Mouse (Mus musculus) embryonic facial prominence, embryonic 11.5 days (tissue): ENCODE results near the gene Pa2g4. TPM values are rescaled to one million over a fixed set of nuclear protein-coding genes. Genes with fewer than 3 reads are reported as not detected.
"Not testable (repeated sequence)": the region's sequence is repeated elsewhere in the genome, so short reads cannot be mapped to it uniquely, and the experiment has no call there.

Experiments used
- ATAC-seq: fragments of 200-750 bp; cut with Nextera tagmentation; replicated peaks from 2 replicates; pipeline ENCODE4 v1.8.0; 2017; ENCODE audit warnings: low read depth; ENCODE audit not compliant: insufficient number of reproducible peaks, low FRiP score, low TSS enrichment
- DNase-seq: peaks from one replicate; pipeline ENCODE4 v3.0.0-alpha.2; 2015; ENCODE audit warnings: low spot score
- H3K27ac ChIP-seq: fragments of 300-500 bp; sonication (generic); replicated peaks from 2 replicates; pipeline ENCODE4 v1.5.1; 2014; ENCODE audit warnings: mild to moderate bottlenecking, low read depth, low read length, control low read depth
- H3K27me3 ChIP-seq: fragments of 300-500 bp; sonication (generic); 2 replicates; pipeline ENCODE4 v1.6.1; 2014; ENCODE audit warnings: mild to moderate bottlenecking, low read length, moderate library complexity, mixed read lengths; ENCODE audit not compliant: control insufficient read depth, insufficient read depth
- H3K36me3 ChIP-seq: fragments of 300-500 bp; sonication (generic); replicated peaks from 2 replicates; pipeline ENCODE4 v1.6.1; 2014; ENCODE audit warnings: low read depth, mild to moderate bottlenecking, low read length, moderate library complexity, mixed read lengths; ENCODE audit not compliant: control insufficient read depth, insufficient read depth
- H3K4me1 ChIP-seq: fragments of 300-500 bp; sonication (generic); 2 replicates; pipeline ENCODE4 v1.6.1; 2014; ENCODE audit warnings: low read length, mixed read lengths; ENCODE audit not compliant: control insufficient read depth, insufficient read depth
- H3K4me2 ChIP-seq: fragments of 300-500 bp; sonication (generic); 2 replicates; pipeline ENCODE4 v1.6.1; 2014; ENCODE audit warnings: low read depth, mild to moderate bottlenecking, control low read depth, low read length, moderate library complexity
- H3K4me3 ChIP-seq: fragments of 300-500 bp; sonication (generic); 2 replicates; pipeline ENCODE4 v1.5.1; 2014; ENCODE audit warnings: low read depth, low read length, control low read depth
- H3K9ac ChIP-seq: fragments of 300-500 bp; sonication (generic); replicated peaks from 2 replicates; pipeline ENCODE4 v1.6.1; 2014; ENCODE audit warnings: mild to moderate bottlenecking, control low read depth, low read length
- H3K9me3 ChIP-seq: fragments of 300-500 bp; sonication (generic); replicated peaks from 2 replicates; pipeline ENCODE4 v1.6.1; 2016; ENCODE audit warnings: mild to moderate bottlenecking, low read length, inconsistent platforms, mixed read lengths; ENCODE audit not compliant: control insufficient read depth
- WGBS: fragments of 180-500 bp; shearing (Covaris S2); extraction: QIAGEN DNeasy Blood & Tissue Kit; methylation state at CpG from one replicate; pipeline ENCODE4 v1.1.7; 2014; 5-methylcytosine and 5-hydroxymethylcytosine counted together
- polyA plus RNA-seq: library from polyadenylated mRNA; unstranded; fragments of >200 nt; fragmentation: Nextera tagmentation; extraction: Ambion mirVana; gene quantifications from 2 replicates; pipeline ENCODE4 v1.2.1, GENCODE M21; 2014

The Pa2g4 gene
- polyA plus RNA-seq, result 268 and 270 TPM in 2 replicates

- Histone ChIP-seq H3K4me2 (peak within 1 kb of the TSS; percentile 90), H3K36me3 (peaks cover 4% of the 10 kb centered on the region), H3K27ac (peak within 1 kb of the TSS; percentile 85), H3K27me3 (no peaks in the 10 kb centered on the region), H3K9ac (peak within 1 kb of the TSS; percentile 94), H3K4me3 (peak within 1 kb of the TSS; percentile 94), H3K4me1 (0 out of 2 replicates have a peak, but pooled peaks cover 3% of the 10 kb centered on the region), H3K9me3 (no peaks in the 10 kb centered on the region)
- DNase-seq, result peak; percentile 100
- WGBS, result under 1% methylated on average over 58 of the region's 58 CpGs
- ATAC-seq, result peak; percentile 99
These were observed at the start of gene Pa2g4 for GRCm38 (mm10) chr10:128565788-128566531. Pa2g4 (minus strand) TSS chr10:128565987.

- Histone ChIP-seq H3K4me3 (no peak overlapping the region), H3K9ac (no peak overlapping the region), H3K27ac (no peak overlapping the region), H3K4me1 (no peaks in the 10 kb centered on the region), H3K9me3 (no peaks in the 10 kb centered on the region), H3K27me3 (no peaks in the 10 kb centered on the region), H3K36me3 (no peaks in the 10 kb centered on the region), H3K4me2 (no peak overlapping the region)
- ATAC-seq (no peak), DNase-seq (no peak)
- WGBS, result 59% methylated on average over 3 of the region's 3 CpGs
These were observed 49.1 kb upstream of the Pa2g4 start for GRCm38 (mm10) chr10:128614934-128615333.

- H3K9ac ChIP-seq, DNase-seq, H3K4me1 ChIP-seq, H3K27me3 ChIP-seq, H3K4me2 ChIP-seq, H3K36me3 ChIP-seq, H3K9me3 ChIP-seq, ATAC-seq, H3K27ac ChIP-seq, H3K4me3 ChIP-seq: not testable (repeated sequence)
- WGBS, result 62% methylated on average over 4 of the region's 4 CpGs
These were observed 48.0 kb upstream of the Pa2g4 start for GRCm38 (mm10) chr10:128613820-128614219.

GRCm38 (mm10) chr10:128613154-128613440 is 47.3 kb upstream of the Pa2g4 start:
- WGBS, result 35% methylated on average over 6 of the region's 6 CpGs
- H3K27me3 ChIP-seq, result no peaks in the 10 kb centered on the region
- H3K4me2 ChIP-seq, result no peak overlapping the region
- no peak overlapping the region for H3K4me3 ChIP-seq
- H3K4me1 ChIP-seq, result no peaks in the 10 kb centered on the region
- ATAC-seq, result no peak
- no peak overlapping the region for H3K27ac ChIP-seq
- no peaks in the 10 kb centered on the region for H3K36me3 ChIP-seq
- no peak overlapping the region for H3K9ac ChIP-seq
- DNase-seq, result no peak
- no peaks in the 10 kb centered on the region for H3K9me3 ChIP-seq

GRCm38 (mm10) chr10:128612433-128613153 is 46.8 kb upstream of the Pa2g4 start:
- H3K4me3 ChIP-seq, result no peak overlapping the region
- H3K4me1 ChIP-seq, result no peaks in the 10 kb centered on the region
- no peak overlapping the region for H3K27ac ChIP-seq
- H3K4me2 ChIP-seq, result no peak overlapping the region
- no peaks in the 10 kb centered on the region for H3K27me3 ChIP-seq
- no peaks in the 10 kb centered on the region for H3K36me3 ChIP-seq
- ATAC-seq, result no peak; the same call in 1 of the 2 replicates
- H3K9ac ChIP-seq, result no peak overlapping the region
- DNase-seq, result peak; percentile 90
- 15% methylated on average over 16 of the region's 16 CpGs for WGBS
- no peaks in the 10 kb centered on the region for H3K9me3 ChIP-seq

GRCm38 (mm10) chr10:128606483-128606882 is 40.7 kb upstream of the Pa2g4 start:
- ATAC-seq, result no peak
- 44% methylated on average over 2 of the region's 2 CpGs for WGBS

GRCm38 (mm10) chr10:128602470-128603128 is 36.8 kb upstream of the Pa2g4 start:
- Histone ChIP-seq H3K4me1 (no peaks in the 10 kb centered on the region), H3K9me3 (no peaks in the 10 kb centered on the region), H3K27ac (no peak overlapping the region), H3K36me3 (no peaks in the 10 kb centered on the region), H3K4me3 (no peak overlapping the region), H3K9ac (no peak overlapping the region), H3K4me2 (no peak overlapping the region), H3K27me3 (no peaks in the 10 kb centered on the region)
- WGBS, result 87% methylated on average over 4 of the region's 4 CpGs
- no peak for DNase-seq
- no peak for ATAC-seq

More at GRCm38 (mm10) chr10:128606483-128606882, 40.7 kb upstream of the Pa2g4 start:
- Histone ChIP-seq H3K4me2 (no peak overlapping the region), H3K27me3 (no peaks in the 10 kb centered on the region), H3K4me1 (no peaks in the 10 kb centered on the region), H3K27ac (no peak overlapping the region), H3K9ac (no peak overlapping the region), H3K4me3 (no peak overlapping the region), H3K36me3 (no peaks in the 10 kb centered on the region), H3K9me3 (no peaks in the 10 kb centered on the region)
- no peak for DNase-seq

GRCm38 (mm10) chr10:128601499-128601898 is 35.7 kb upstream of the Pa2g4 start:
- ATAC-seq (no peak), DNase-seq (no peak)
- Histone ChIP-seq H3K27me3 (no peaks in the 10 kb centered on the region), H3K4me2 (no peak overlapping the region), H3K9me3 (no peaks in the 10 kb centered on the region), H3K9ac (no peak overlapping the region), H3K27ac (no peak overlapping the region), H3K4me1 (no peaks in the 10 kb centered on the region), H3K36me3 (no peaks in the 10 kb centered on the region), H3K4me3 (no peak overlapping the region)
- 77% methylated on average over 1 of the region's 1 CpGs for WGBS
